Mouse (Mus musculus): Measurements from ENCODE around the gene Wdr90.

DNA sequence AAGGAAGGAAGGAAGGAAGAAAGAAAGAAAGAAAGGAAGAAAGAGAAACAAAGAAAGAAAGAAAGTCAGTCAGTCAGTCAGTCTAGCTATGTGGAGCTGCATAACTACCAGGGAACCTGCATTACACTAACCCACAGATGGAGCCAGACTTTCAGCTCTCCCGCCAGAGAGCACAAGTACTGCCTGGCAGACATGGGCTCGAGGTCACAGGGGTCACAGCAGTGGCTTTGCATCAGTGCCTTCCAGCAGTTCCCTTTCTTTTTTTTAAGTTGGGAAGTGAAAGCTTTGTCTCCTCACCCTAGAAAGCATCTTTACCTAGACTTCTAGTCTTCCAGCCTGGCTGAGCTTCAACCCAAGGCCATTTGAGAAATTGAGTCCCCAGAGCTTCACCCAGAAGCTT, 34.1 kb upstream of the Wdr90 start:
- TF ChIP-seq CTCF (IDR thresholded peaks at IDR 0.05; ENCODE audit: borderline replicate concordance, insufficient read depth, low read length) (no peak), POLR2A (IDR thresholded peaks at IDR 0.05; ENCODE audit: low read depth, low read length) (no peak)

Data from embryonic fibroblast, embryonic 13.5 days (primary cell).